Mouse (Mus musculus) heart, postnatal 0 days (tissue): Measurements from ENCODE around the gene Wbp11. TPM values are rescaled to one million over a fixed set of nuclear protein-coding genes. Genes with fewer than 3 reads are reported as not detected.
A peak's percentile ranks its signal among the peaks of the same experiment; 100 is the strongest.

Experiments
- ATAC-seq: fragments of 200-750 bp; cut with Nextera tagmentation; 2 replicates; pipeline ENCODE4 v1.8.0; 2017; ENCODE audit warnings: low read depth, moderate number of reproducible peaks, moderate library complexity; ENCODE audit not compliant: insufficient read depth
- DNase-seq: peaks from one replicate; pipeline ENCODE4 v3.0.0-alpha.2; 2016; ENCODE audit warnings: low spot score
- H3K27ac ChIP-seq: fragments of 300-500 bp; sonication (generic); 2 replicates; pipeline ENCODE4 v1.5.1; 2014; ENCODE audit warnings: low read depth, mild to moderate bottlenecking
- H3K27me3 ChIP-seq: fragments of 300-500 bp; sonication (generic); 2 replicates; pipeline ENCODE4 v1.6.1; 2014; ENCODE audit warnings: low read length, mixed read lengths; ENCODE audit not compliant: control insufficient read depth, insufficient read depth
- H3K36me3 ChIP-seq: fragments of 300-500 bp; sonication (generic); replicated peaks from 2 replicates; pipeline ENCODE4 v1.6.1; 2014; ENCODE audit warnings: low read length, mixed read lengths; ENCODE audit not compliant: control insufficient read depth, insufficient read depth
- H3K4me1 ChIP-seq: fragments of 300-500 bp; sonication (generic); 2 replicates; pipeline ENCODE4 v1.6.1; 2014; ENCODE audit warnings: antibody characterized with exemption; ENCODE audit not compliant: control insufficient read depth, insufficient read depth
- H3K4me2 ChIP-seq: fragments of 300-500 bp; sonication (generic); 2 replicates; pipeline ENCODE4 v1.6.1; 2014; ENCODE audit warnings: low read depth, mild to moderate bottlenecking, low read length, moderate library complexity
- H3K4me3 ChIP-seq: fragments of 300-500 bp; sonication (generic); 2 replicates; pipeline ENCODE4 v1.5.1; 2014; ENCODE audit warnings: low read depth, low read length
- H3K9ac ChIP-seq: fragments of 300-500 bp; sonication (generic); replicated peaks from 2 replicates; pipeline ENCODE4 v1.6.1; 2014; ENCODE audit warnings: low read depth, low read length, mixed read lengths
- H3K9me3 ChIP-seq: fragments of 300-500 bp; sonication (generic); replicated peaks from 2 replicates; pipeline ENCODE4 v1.6.1; 2016; ENCODE audit warnings: low read length; ENCODE audit not compliant: control insufficient read depth
- CTCF ChIP-seq: IDR thresholded peaks from 2 replicates; pipeline ENCODE4 v1.5.1; 2016; ENCODE audit warnings: antibody characterized with exemption, control low read depth, low read depth
- EP300 ChIP-seq: IDR thresholded peaks from 2 replicates; pipeline ENCODE4 v1.6.1; 2016; ENCODE audit warnings: antibody characterized with exemption, low read depth
- WGBS: fragments of 180-500 bp; shearing (Covaris S2); extraction: QIAGEN DNeasy Blood & Tissue Kit; methylation state at CpG from one replicate; pipeline ENCODE4 v1.1.7; 2014; 5-methylcytosine and 5-hydroxymethylcytosine counted together
- polyA plus RNA-seq: library from polyadenylated mRNA; unstranded; fragments of >200 nt; fragmentation: Nextera tagmentation; extraction: Ambion mirVana; gene quantifications from 2 replicates; pipeline ENCODE4 v1.2.1, GENCODE M21; 2015
- total RNA-seq: library from RNA; depleted of rRNA; stranded (reverse); fragments of >200 nt; gene quantifications from 2 replicates; pipeline ENCODE4 v1.2.3, GENCODE M21; 2014; ENCODE audit warnings: low replicate concordance

The Wbp11 gene
- total and polyA plus RNA-seq, 2 experiments from 2014 or later = 28.2 to 52.7 TPM

DNA sequence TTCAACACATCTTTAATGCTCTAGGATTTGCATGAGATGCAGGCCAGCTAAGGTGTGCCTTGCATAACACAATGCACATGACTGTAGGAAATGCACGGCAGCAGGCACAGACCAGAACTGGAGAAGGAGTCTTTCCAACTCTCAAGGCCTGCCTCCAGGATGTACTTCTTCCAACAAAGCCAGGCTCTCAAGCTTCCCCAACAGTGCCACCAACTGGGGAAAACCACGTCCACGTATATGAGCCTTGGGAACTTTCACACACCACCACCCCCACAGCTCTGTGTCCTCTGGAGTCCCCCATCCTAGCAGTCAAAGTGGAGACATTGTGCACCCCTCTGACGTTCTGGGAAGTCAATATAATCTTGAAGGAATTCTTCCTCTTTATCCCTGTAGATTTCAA, 14.9 kb downstream of the Wbp11 start:
- Histone ChIP-seq H3K36me3 (peaks cover 58% of the 10 kb centered on the region), H3K9ac (no peak overlapping the region), H3K27ac (no peak overlapping the region), H3K9me3 (no peaks in the 10 kb centered on the region), H3K4me3 (no peak overlapping the region), H3K4me1 (peaks cover 7% of the 10 kb centered on the region), H3K27me3 (no peaks in the 10 kb centered on the region), H3K4me2 (no peak overlapping the region)
- TF ChIP-seq EP300 (no peak), CTCF (no peak; the same call in 1 of the 2 replicates)
- WGBS = 23% methylated on average over 4 of the region's 4 CpGs
- DNase-seq (no peak), ATAC-seq (no peak)

DNA sequence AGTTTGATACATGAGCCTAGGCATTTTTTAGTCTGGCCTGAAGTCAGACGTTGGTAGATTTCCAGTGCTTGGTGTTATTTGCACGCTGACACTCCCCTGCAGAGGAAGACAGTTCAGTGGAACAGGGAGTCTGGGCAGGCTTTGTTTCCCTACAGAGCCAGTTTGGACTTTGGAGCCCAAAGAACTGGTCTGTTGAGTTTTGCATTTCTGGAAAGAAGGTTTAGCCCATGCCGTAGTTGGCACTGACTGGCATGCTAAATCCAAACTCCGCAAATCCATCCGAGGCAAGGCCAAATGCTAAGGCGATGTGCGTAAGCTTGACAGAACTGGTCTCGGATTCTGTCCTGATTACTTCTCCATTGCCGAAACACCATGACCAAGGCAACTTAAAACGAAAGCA, 16.8 kb downstream of the Wbp11 start:
- Histone ChIP-seq H3K27ac (no peak overlapping the region), H3K36me3 (peaks cover 39% of the 10 kb centered on the region), H3K9ac (no peak overlapping the region), H3K4me2 (no peak overlapping the region), H3K27me3 (no peaks in the 10 kb centered on the region), H3K4me1 (peaks cover 13% of the 10 kb centered on the region), H3K4me3 (no peak overlapping the region), H3K9me3 (no peaks in the 10 kb centered on the region)
- DNase-seq (no peak), ATAC-seq (no peak)
- TF ChIP-seq CTCF = no peak
- 86% methylated on average over 10 of the region's 10 CpGs for WGBS

DNA sequence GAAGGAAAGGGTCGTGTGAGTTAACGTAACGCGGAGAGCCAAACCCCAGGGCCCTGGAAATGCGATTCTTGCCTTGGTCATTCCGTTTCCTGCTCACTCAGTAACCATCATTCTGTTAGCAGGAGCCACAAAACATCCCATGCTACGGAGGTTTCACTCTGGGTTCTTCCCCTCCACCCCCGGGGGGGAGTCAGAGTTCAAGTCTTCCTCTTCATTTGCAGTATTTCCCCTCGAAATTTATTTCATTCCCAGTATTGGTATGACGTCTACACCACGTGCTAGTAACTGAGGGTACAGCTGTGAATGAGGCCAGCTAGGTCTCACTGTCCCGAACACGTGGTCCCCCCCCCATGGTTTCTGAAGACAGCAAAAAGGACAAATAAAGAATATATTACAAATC, 18.4 kb downstream of the Wbp11 start:
- Histone ChIP-seq H3K36me3 (peaks cover 27% of the 10 kb centered on the region), H3K4me2 (peak overlapping the region; percentile 91), H3K27ac (no peak overlapping the region), H3K4me1 (peaks cover 13% of the 10 kb centered on the region), H3K27me3 (no peaks in the 10 kb centered on the region), H3K9ac (0 out of 2 replicates have a peak overlapping the region, but pooled peaks have one; percentile 72), H3K9me3 (no peaks in the 10 kb centered on the region), H3K4me3 (peak overlapping the region; percentile 90)
- DNase-seq = no peak
- TF ChIP-seq CTCF = no peak
- no peak for TF ChIP-seq EP300
- WGBS = 65% methylated on average over 13 of the region's 13 CpGs
- ATAC-seq = no peak

DNA sequence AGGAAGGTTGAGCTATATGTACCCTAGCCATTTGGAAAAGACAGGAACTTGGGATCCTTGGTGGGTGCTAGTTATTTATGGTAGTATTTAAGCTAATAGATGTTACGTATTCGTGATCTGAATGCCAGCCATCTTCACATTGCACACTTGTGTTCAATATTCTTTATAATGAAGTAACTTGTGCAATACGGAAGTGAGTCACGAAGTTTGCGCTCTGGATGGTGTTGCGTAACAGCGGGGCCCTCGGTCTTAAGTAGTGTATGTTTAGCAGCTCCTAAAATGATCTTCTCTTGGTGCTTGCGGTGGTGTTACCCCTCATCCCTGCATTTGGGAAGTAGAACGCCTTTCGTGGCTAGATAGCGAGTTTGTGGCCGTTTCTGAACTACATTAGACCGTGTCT, 19.0 kb downstream of the Wbp11 start:
- H3K4me3 ChIP-seq = peak overlapping the region; percentile 90
- ATAC-seq (no peak), DNase-seq (peak; percentile 38)
- no peaks in the 10 kb centered on the region for H3K9me3 ChIP-seq
- peak overlapping the region; percentile 91 for H3K4me2 ChIP-seq
- peaks cover 13% of the 10 kb centered on the region for H3K4me1 ChIP-seq
- no peaks in the 10 kb centered on the region for H3K27me3 ChIP-seq
- H3K27ac ChIP-seq = peak overlapping the region; percentile 58; the same call in 1 of the 2 replicates
- 22% methylated on average over 14 of the region's 14 CpGs for WGBS
- H3K9ac ChIP-seq = peak overlapping the region; percentile 72
- H3K36me3 ChIP-seq = peaks cover 21% of the 10 kb centered on the region
- TF ChIP-seq EP300 (no peak), CTCF (no peak)

DNA sequence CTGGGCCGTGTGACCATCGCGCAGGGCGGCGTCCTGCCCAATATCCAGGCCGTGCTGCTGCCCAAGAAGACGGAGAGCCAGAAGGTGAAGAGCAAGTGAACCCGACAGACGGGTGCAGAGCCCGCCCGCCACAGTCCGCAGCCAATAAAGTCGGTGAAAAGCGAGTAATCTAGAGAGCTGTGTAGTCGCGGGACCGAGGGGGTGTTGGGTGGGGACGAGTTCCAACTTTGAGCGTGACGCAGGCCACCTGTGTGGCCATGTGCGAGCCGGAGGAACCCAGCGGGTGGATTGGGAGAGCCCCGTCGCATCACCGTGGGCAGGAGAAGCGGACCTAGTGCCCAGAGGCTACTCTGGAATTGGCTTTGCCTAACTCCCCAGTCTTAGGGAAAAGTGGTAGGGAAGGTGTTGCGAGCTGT, 19.4 kb downstream of the Wbp11 start:
- peaks cover 13% of the 10 kb centered on the region for H3K4me1 ChIP-seq
- ATAC-seq = peak; percentile 12; the same call in 1 of the 2 replicates
- DNase-seq = no peak

DNA sequence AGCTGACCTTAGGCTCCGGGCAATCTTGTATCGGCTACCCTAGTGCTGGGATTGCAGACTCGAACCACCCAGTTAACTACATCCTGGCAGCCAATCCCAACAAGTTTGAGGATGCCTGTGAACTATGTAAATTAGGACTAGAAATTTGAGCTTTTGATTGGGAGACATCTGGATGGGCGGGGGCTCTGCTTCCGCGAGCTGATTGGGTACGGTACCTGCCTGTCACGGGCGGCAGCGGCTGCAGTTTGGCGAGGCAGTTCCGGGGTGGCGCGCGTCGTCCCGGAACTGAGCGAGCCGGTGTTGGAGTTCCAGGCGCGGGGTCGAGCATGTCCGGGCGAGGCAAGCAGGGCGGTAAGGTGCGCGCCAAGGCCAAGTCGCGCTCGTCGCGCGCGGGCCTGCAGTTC, 20.0 kb downstream of the Wbp11 start, which contains the start of gene H2afj:
Gene H2afj (plus strand): TSS at position 231 of the 404 bp plus-strand sequence.
- TF ChIP-seq EP300 = no peak
- no peak for TF ChIP-seq CTCF
- H3K4me3 ChIP-seq = peak within 1 kb of the TSS; percentile 90
- DNase-seq (peak; percentile 97), ATAC-seq (peak; percentile 85)
- peak within 1 kb of the TSS; percentile 60 for H3K27ac ChIP-seq
- peak within 1 kb of the TSS; percentile 72 for H3K9ac ChIP-seq
- H3K4me1 ChIP-seq = peaks cover 15% of the 10 kb centered on the region
- WGBS = 0% methylated on average over 34 of the region's 34 CpGs
- peak within 1 kb of the TSS; percentile 91 for H3K4me2 ChIP-seq
- no peaks in the 10 kb centered on the region for H3K9me3 ChIP-seq
- no peaks in the 10 kb centered on the region for H3K27me3 ChIP-seq
- peaks cover 11% of the 10 kb centered on the region for H3K36me3 ChIP-seq

More for the DNA sequence above, 19.4 kb downstream of the Wbp11 start:
- no peaks in the 10 kb centered on the region for H3K27me3 ChIP-seq
- peak overlapping the region; percentile 58 for H3K27ac ChIP-seq
- peak overlapping the region; percentile 72 for H3K9ac ChIP-seq
- WGBS = under 1% methylated on average over 28 of the region's 28 CpGs
- peak overlapping the region; percentile 91 for H3K4me2 ChIP-seq
- no peak for TF ChIP-seq EP300
- no peak for TF ChIP-seq CTCF
- peaks cover 17% of the 10 kb centered on the region for H3K36me3 ChIP-seq
- H3K9me3 ChIP-seq = no peaks in the 10 kb centered on the region
- H3K4me3 ChIP-seq = peak overlapping the region; percentile 90
